Mouse (Mus musculus) A20 (cell line): ENCODE measurements around the gene Olfr649.

ENCODE experiments used
- DNase-seq: peaks from one replicate; pipeline ENCODE4 v3.0.0-alpha.2; 2011; ENCODE audit warnings: low read depth, low spot score

Gene Olfr649

GRCm38 (mm10) chr7:104195885-104196284, at the start of gene Olfr649:
Olfr649 (minus strand) TSS chr7:104195985.
- no peak for DNase-seq

GRCm38 (mm10) chr7:104244287-104245181, 48.7 kb upstream of the Olfr649 start, which contains the start of gene Trim34a:
Trim34a (plus strand) TSS chr7:104244457.
- DNase-seq = peak; percentile 87

- no peak for DNase-seq
Measured at GRCm38 (mm10) chr7:104243616-104244015, 47.8 kb upstream of the Olfr649 start.

GRCm38 (mm10) chr7:104240857-104241256, 45.1 kb upstream of the Olfr649 start:
- peak; percentile 73 for DNase-seq

GRCm38 (mm10) chr7:104231203-104231602, 35.4 kb upstream of the Olfr649 start:
- DNase-seq = peak; percentile 52

GRCm38 (mm10) chr7:104218701-104219569, 23.1 kb upstream of the Olfr649 start, which contains the start of gene Trim6:
Trim6 (plus strand) TSS chr7:104218793.
- DNase-seq = no peak

- DNase-seq = no peak
Measured at GRCm38 (mm10) chr7:104217881-104218280, 22.1 kb upstream of the Olfr649 start.

- no peak for DNase-seq
Measured at GRCm38 (mm10) chr7:104216011-104216535, 20.3 kb upstream of the Olfr649 start.

- DNase-seq = peak; percentile 9
Measured at GRCm38 (mm10) chr7:104206197-104206596, 10.4 kb upstream of the Olfr649 start.

- DNase-seq = peak; percentile 72
Measured at GRCm38 (mm10) chr7:104199822-104200221, 4.0 kb upstream of the Olfr649 start.

GRCm38 (mm10) chr7:104191275-104191674, 4.5 kb downstream of the Olfr649 start:
- no peak for DNase-seq

GRCm38 (mm10) chr7:104183292-104183691, 12.5 kb downstream of the Olfr649 start, which contains the start of gene Olfr648:
Olfr648 (minus strand) TSS chr7:104183392.
- DNase-seq = no peak

GRCm38 (mm10) chr7:104179074-104179473, 16.7 kb downstream of the Olfr649 start:
- DNase-seq = no peak

GRCm38 (mm10) chr7:104178422-104179054, 17.2 kb downstream of the Olfr649 start:
- no peak for DNase-seq

- DNase-seq = no peak
Measured at GRCm38 (mm10) chr7:104175085-104175484, 20.7 kb downstream of the Olfr649 start.

GRCm38 (mm10) chr7:104169634-104170204, 26.1 kb downstream of the Olfr649 start:
- no peak for DNase-seq

GRCm38 (mm10) chr7:104167105-104167504, 28.7 kb downstream of the Olfr649 start:
- no peak for DNase-seq

GRCm38 (mm10) chr7:104150456-104150855, 45.3 kb downstream of the Olfr649 start, which contains the start of gene Ubqlnl:
Ubqlnl (minus strand) TSS chr7:104150556.
- DNase-seq = no peak

GRCm38 (mm10) chr7:104143179-104143578, 52.6 kb downstream of the Olfr649 start, which contains the start of gene Ubqln3:
Ubqln3 (minus strand) TSS chr7:104143279.
- no peak for DNase-seq
